Mouse (Mus musculus) midbrain, embryonic 11.5 days (tissue): ENCODE measurements around the gene Mcpt1. TPM values are rescaled to one million over a fixed set of nuclear protein-coding genes. Genes with fewer than 3 reads are reported as not detected.
"Not testable (repeated sequence)": the region's sequence is repeated elsewhere in the genome, so short reads cannot be mapped to it uniquely, and the experiment has no call there.

Source experiments
- ATAC-seq: fragments of 200-750 bp; cut with Nextera tagmentation; 2 replicates; pipeline ENCODE4 v1.8.0; 2017; ENCODE audit warnings: moderate TSS enrichment, moderate library complexity; ENCODE audit not compliant: low FRiP score
- DNase-seq: peaks from one replicate; pipeline ENCODE4 v3.0.0; 2015; ENCODE audit warnings: low spot score; ENCODE audit errors: missing footprints
- H3K27ac ChIP-seq: fragments of 300-500 bp; sonication (generic); 2 replicates; pipeline ENCODE4 v1.5.1; 2014; ENCODE audit warnings: low read depth, low read length
- H3K27me3 ChIP-seq: fragments of 300-500 bp; sonication (generic); 2 replicates; pipeline ENCODE4 v1.6.1; 2014; ENCODE audit warnings: mild to moderate bottlenecking, low read length, moderate library complexity, mixed read lengths; ENCODE audit not compliant: control insufficient read depth, insufficient read depth
- H3K36me3 ChIP-seq: fragments of 300-500 bp; sonication (generic); 2 replicates; pipeline ENCODE4 v1.6.1; 2014; ENCODE audit warnings: mild to moderate bottlenecking, low read length, moderate library complexity, mixed read lengths; ENCODE audit not compliant: control insufficient read depth, insufficient read depth
- H3K4me1 ChIP-seq: fragments of 300-500 bp; sonication (generic); 2 replicates; pipeline ENCODE4 v1.6.1; 2014; ENCODE audit warnings: low read length; ENCODE audit not compliant: control insufficient read depth, insufficient read depth
- H3K4me2 ChIP-seq: fragments of 300-500 bp; sonication (generic); 2 replicates; pipeline ENCODE4 v1.6.1; 2014; ENCODE audit warnings: mild to moderate bottlenecking, moderate library complexity
- H3K4me3 ChIP-seq: fragments of 300-500 bp; sonication (generic); 2 replicates; pipeline ENCODE4 v1.5.1; 2014; ENCODE audit warnings: low read depth, low read length
- H3K9ac ChIP-seq: fragments of 300-500 bp; sonication (generic); 2 replicates; pipeline ENCODE4 v1.6.1; 2014; ENCODE audit warnings: low read length
- H3K9me3 ChIP-seq: fragments of 300-500 bp; sonication (generic); 2 replicates; pipeline ENCODE4 v1.6.1; 2016; ENCODE audit warnings: low read length; ENCODE audit not compliant: control insufficient read depth
- WGBS: fragments of 180-500 bp; shearing (Covaris S2); extraction: QIAGEN DNeasy Blood & Tissue Kit; methylation state at CpG from one replicate; pipeline ENCODE4 v1.1.7; 2014; 5-methylcytosine and 5-hydroxymethylcytosine counted together
- polyA plus RNA-seq: library from polyadenylated mRNA; unstranded; fragments of >200 nt; fragmentation: Nextera tagmentation; extraction: Ambion mirVana; gene quantifications from 2 replicates; pipeline ENCODE4 v1.2.1, GENCODE M21; 2014

The Mcpt1 gene
- not detected in 2 replicates for polyA plus RNA-seq

DNA sequence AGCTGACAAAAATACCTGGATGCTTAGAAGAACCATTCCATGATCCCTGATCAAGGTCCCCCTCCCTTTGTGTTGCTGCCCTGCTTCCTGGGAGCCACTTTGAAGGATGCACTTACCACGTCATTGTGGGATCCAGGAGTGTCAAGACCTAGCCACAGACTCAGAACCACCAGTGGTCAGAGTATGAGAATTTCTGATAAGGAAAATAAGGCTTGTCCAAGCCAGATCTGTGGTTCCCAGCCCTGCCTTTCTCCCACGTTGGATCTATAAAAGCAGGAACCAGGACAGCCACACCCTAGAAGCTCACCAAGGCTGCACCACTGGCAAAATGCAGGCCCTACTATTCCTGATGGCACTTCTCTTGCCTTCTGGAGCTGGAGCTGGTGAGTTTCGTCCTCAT is at the start of gene Mcpt1:
Mcpt1 (plus strand) TSS at position 301 of the 400 bp plus-strand sequence.
- not testable (repeated sequence) for H3K4me1 ChIP-seq, H3K4me3 ChIP-seq, H3K36me3 ChIP-seq, H3K27me3 ChIP-seq, H3K27ac ChIP-seq, ATAC-seq, H3K9ac ChIP-seq, DNase-seq, H3K9me3 ChIP-seq, H3K4me2 ChIP-seq
- 83% methylated on average over 3 of the region's 3 CpGs for WGBS

DNA sequence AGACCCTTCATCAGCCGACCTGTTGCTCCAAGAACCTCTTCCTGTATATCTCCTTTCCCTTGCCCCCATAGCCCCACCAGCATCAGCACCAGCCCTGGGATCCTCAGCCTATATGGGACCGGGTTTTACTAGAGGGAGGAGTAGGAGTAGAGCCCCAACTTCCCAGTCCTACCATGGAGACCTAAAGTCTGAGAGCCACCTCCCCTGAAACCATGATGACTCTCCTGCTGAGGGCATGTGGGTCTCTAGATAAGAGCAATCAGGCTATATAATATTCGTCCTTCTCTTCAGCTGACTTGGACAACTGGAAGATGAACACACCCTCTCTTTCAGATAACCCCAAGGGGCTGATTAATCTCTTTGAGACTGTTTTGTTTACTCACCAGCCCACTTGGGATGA is 30.3 kb upstream of the Mcpt1 start:
- H3K4me1 ChIP-seq, H3K9ac ChIP-seq, H3K4me3 ChIP-seq, H3K4me2 ChIP-seq, H3K9me3 ChIP-seq, H3K27me3 ChIP-seq, ATAC-seq, H3K36me3 ChIP-seq, DNase-seq, H3K27ac ChIP-seq: not testable (repeated sequence)
- 91% methylated on average over 2 of the region's 3 CpGs for WGBS

DNA sequence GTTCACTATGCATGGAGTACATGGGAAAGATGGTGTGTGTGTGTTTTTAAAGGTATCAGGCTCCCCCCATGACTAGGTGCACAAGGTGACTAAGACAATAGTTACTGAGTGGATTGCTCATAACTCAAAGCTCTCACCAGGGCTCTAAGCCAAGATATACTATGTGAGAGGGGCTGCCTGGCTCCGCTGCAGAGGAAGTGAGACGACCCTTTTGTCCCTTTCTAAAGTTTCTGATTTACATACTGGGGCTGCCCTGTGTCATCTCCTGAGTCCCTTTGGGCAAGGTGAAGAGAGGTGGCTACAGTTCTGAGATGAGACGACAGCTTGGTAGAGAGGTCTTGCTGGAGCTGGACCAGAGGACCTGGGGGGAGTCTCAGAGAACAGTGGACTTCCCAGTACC is 4.6 kb upstream of the Mcpt1 start:
- H3K9ac ChIP-seq: no peak overlapping the region
- no peaks in the 10 kb centered on the region for H3K4me1 ChIP-seq
- H3K9me3 ChIP-seq: no peaks in the 10 kb centered on the region
- H3K27ac ChIP-seq: no peak overlapping the region
- WGBS: 81% methylated on average over 3 of the region's 3 CpGs
- ATAC-seq: no peak
- no peak for DNase-seq
- H3K27me3 ChIP-seq: no peaks in the 10 kb centered on the region
- no peak overlapping the region for H3K4me3 ChIP-seq
- H3K36me3 ChIP-seq: no peaks in the 10 kb centered on the region
- no peak overlapping the region for H3K4me2 ChIP-seq

DNA sequence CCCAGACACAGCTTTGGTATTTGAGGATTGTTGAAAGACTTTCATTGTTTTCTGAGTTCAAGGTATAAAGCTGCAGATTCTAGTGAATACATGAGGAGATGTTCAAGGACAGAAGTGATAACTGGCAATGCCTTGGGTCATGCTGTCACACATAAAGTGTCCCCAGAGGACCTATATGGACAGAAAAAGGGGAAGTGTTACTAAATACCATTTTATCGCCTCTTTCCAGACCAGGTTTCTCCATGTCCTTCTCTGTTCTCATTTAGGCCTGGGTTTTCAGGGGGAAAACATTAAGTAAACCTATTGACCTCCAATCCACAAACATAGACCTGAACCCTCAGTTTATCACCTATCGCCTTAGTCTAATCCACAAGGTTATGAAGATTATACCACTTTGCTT is 3.8 kb upstream of the Mcpt1 start:
- no peak for DNase-seq
- Histone ChIP-seq H3K27me3 (no peaks in the 10 kb centered on the region), H3K4me1 (no peaks in the 10 kb centered on the region), H3K36me3 (no peaks in the 10 kb centered on the region), H3K9ac (no peak overlapping the region), H3K27ac (no peak overlapping the region), H3K4me2 (no peak overlapping the region), H3K4me3 (no peak overlapping the region), H3K9me3 (no peaks in the 10 kb centered on the region)
- 89% methylated on average over 2 of the region's 2 CpGs for WGBS
- no peak for ATAC-seq

DNA sequence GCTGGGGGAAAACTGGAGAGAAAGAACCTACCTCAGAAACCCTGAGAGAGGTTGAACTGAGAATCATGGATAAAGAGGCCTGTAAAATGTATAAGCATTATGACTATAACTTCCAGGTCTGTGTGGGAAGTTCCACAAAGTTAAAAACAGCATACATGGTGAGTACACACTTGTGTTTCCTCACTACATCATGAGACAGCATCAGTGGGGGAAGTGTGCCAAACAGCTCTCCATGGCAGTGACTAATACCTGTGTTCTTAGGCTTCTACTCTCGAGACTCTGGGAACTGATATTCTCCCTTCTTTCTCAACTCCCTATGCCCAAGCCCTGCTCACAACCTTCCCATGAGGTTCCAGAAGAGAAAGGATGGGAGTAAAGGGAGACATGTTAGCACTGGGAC is 1.7 kb downstream of the Mcpt1 start:
- H3K9ac ChIP-seq: no peak overlapping the region
- H3K27me3 ChIP-seq: no peaks in the 10 kb centered on the region
- 73% methylated on average over 1 of the region's 1 CpGs for WGBS
- DNase-seq (no peak), ATAC-seq (no peak)
- H3K36me3 ChIP-seq: no peaks in the 10 kb centered on the region
- no peak overlapping the region for H3K4me3 ChIP-seq
- no peaks in the 10 kb centered on the region for H3K4me1 ChIP-seq
- H3K9me3 ChIP-seq: no peaks in the 10 kb centered on the region
- no peak overlapping the region for H3K4me2 ChIP-seq
- H3K27ac ChIP-seq: no peak overlapping the region

DNA sequence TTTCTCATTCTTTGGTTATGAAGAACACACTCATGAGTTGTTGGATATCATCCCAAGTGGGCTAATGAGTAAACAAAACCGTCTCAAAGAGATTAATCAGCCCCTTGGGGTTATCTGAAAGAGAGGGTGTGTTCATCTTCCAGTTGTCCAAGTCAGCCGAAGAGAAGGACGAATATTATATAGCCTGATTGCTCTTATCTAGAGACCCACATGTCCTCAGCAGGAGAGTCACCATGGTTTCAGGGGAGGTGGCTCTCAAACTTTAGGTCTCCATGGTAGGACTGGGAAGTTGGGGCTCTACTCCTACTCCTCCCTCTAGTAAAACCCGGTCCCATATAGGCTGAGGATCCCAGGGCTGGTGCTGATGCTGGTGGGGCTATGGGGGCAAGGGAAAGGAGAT is 3.5 kb downstream of the Mcpt1 start:
- not testable (repeated sequence) for H3K27ac ChIP-seq, H3K4me2 ChIP-seq, H3K36me3 ChIP-seq, H3K4me3 ChIP-seq, H3K9me3 ChIP-seq, DNase-seq, H3K27me3 ChIP-seq, ATAC-seq, H3K4me1 ChIP-seq, H3K9ac ChIP-seq
- 79% methylated on average over 3 of the region's 4 CpGs for WGBS

DNA sequence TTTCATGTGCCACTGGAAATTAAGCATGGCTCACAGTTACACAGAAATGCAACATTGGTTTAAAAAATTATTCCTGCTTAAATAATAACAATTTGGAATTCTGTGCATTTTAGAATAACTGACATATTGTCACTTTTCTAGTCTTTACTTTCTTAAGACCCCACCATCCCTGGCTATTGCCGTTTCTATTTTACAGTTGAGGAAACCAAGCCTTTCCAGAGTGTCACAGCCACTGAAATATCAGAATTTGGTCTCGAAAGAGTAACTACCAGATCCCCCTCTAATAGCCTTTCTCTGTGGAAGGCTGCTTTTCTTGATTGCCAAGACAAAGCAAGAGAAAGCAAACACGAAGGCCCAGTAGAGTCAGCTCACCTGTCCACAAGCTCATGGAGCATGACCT is 12.6 kb downstream of the Mcpt1 start, which contains the start of gene Mcpt9:
Mcpt9 (minus strand) TSS at position 101 of the 400 bp plus-strand sequence.
- not testable (repeated sequence) for H3K4me3 ChIP-seq, H3K9ac ChIP-seq, H3K27me3 ChIP-seq, H3K4me1 ChIP-seq, H3K36me3 ChIP-seq, H3K9me3 ChIP-seq, ATAC-seq, H3K27ac ChIP-seq, DNase-seq, H3K4me2 ChIP-seq
- WGBS: 76% methylated on average over 3 of the region's 3 CpGs

DNA sequence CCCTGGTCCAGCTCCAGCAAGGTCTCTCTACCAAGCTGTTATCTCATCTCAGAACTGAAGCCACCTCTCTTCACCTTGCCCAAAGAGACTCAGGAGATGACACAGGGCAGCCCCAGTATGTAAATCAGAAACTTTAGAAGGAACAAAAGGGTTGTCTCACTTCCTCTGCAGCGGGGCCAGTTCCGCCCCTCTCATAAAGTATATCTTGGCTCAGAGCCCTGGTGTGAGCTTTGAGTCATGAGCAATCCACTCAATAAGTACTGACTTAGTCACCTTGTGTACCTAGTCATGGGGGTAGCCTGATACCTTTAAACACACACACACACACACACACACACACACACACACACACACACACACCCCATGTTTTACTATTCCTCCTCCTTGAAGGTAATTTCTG is 16.7 kb downstream of the Mcpt1 start:
- H3K4me3 ChIP-seq: no peak overlapping the region
- H3K4me2 ChIP-seq: no peak overlapping the region
- no peaks in the 10 kb centered on the region for H3K27me3 ChIP-seq
- no peak overlapping the region for H3K27ac ChIP-seq
- DNase-seq (no peak), ATAC-seq (no peak)
- H3K9ac ChIP-seq: no peak overlapping the region
- H3K36me3 ChIP-seq: no peaks in the 10 kb centered on the region
- H3K4me1 ChIP-seq: no peaks in the 10 kb centered on the region
- WGBS: 93% methylated on average over 2 of the region's 2 CpGs
- no peaks in the 10 kb centered on the region for H3K9me3 ChIP-seq

DNA sequence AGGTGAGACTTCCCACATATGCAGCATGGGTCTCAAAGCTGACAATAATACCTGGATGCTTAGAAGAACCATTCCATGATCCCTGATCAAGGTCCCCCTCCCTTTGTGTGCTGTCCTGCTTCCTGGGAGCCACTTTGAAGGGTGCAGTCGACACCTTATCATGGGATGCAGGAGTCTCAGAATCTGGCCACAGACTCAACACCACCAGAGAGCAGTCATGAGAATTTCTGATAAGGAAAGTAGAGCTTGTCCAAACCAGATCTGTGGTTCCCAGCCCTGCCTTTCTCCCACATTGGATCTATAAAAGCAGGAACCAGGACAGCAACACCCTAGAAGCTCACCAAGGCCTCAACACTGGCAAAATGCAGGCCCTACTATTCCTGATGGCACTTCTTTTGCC is 24.0 kb downstream of the Mcpt1 start, which contains the start of gene Mcpt2:
Mcpt2 (plus strand) TSS at position 250 of the 400 bp plus-strand sequence.
- not testable (repeated sequence) for ATAC-seq, H3K4me2 ChIP-seq, H3K4me1 ChIP-seq, H3K9ac ChIP-seq, H3K9me3 ChIP-seq, H3K4me3 ChIP-seq, H3K36me3 ChIP-seq, DNase-seq, H3K27ac ChIP-seq, H3K27me3 ChIP-seq
- WGBS: 73% methylated on average over 1 of the region's 1 CpGs

DNA sequence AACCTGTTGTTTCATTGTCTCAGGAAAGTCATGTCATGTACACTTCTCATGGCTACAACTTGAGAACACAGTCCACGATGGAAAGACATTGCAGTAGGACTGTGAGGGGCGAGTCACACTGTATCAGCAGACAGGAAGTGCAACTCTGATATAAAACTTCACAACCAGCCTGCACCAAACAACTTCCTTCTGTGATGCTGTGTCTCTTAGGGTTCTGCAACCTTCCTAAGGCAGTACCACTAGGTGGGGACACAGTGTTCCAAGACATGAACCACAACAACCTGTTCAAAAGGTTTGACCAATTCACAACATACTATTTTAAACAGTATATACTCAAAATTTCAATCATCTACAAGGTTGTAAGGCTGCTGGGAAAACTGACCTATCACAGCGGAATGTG is 37.6 kb downstream of the Mcpt1 start:
- Histone ChIP-seq H3K4me2 (no peak overlapping the region), H3K9ac (no peak overlapping the region), H3K4me3 (no peak overlapping the region), H3K9me3 (no peaks in the 10 kb centered on the region), H3K36me3 (no peaks in the 10 kb centered on the region), H3K27ac (no peak overlapping the region), H3K27me3 (no peaks in the 10 kb centered on the region), H3K4me1 (no peaks in the 10 kb centered on the region)
- ATAC-seq: no peak
- DNase-seq: no peak
- WGBS: 91% methylated on average over 3 of the region's 3 CpGs
